In the genomic region with DNA sequence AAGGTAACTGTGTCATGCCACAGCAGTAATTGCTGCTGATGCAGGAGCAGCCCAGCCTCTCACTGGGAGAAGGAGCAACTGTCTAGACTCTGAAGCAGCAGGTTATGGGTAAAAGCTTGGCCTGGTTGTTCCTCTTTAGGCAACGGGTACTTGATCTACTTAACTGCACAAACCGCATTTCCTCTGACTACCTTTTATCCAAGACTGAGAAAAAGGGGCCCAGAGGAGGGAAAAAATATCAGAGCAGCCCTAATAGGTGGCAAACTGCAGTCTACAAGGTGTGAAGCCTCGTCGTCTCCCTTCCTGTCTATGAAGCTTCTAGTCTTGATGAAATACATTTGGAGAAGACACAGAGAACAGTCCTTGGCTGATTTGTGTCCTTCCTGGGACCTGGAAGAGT, we compare ENCODE assay signal across 8 mouse cellular contexts. TPM values are rescaled to one million over a fixed set of nuclear protein-coding genes. Genes with fewer than 3 reads are reported as not detected.
DNase-seq lines count a peak whose midpoint lies in the region; ATAC-seq and TF ChIP-seq lines count a peak whose summit lies in the region.

No protein-coding gene starts in this region.

- peak overlapping the region; percentile 76 for H3K4me3 ChIP-seq in heart, embryonic 13.5 days
- peak overlapping the region; percentile 72 to 77 for H3K4me3 ChIP-seq in ES-E14 (ENCODE audit: insufficient read depth in 1 of 2, low read depth in 1 of 2, low read length in 2 of 2, poor library complexity in 1 of 2, severe bottlenecking in 1 of 2)
- peak overlapping the region; percentile 88 for H3K4me3 ChIP-seq in hindbrain, embryonic 10.5 days
- H3K4me3 ChIP-seq in midbrain, embryonic 10.5 days: peak overlapping the region; percentile 82

- H3K27me3 ChIP-seq in heart, embryonic 13.5 days (replicated peaks): peaks cover 6% of the 10 kb centered on the region; the same call in 1 of the 2 replicates
- no peaks in the 10 kb centered on the region for H3K27me3 ChIP-seq in hindbrain, embryonic 10.5 days (ENCODE audit: insufficient read depth, poor library complexity, severe bottlenecking)
- H3K27me3 ChIP-seq in midbrain, embryonic 10.5 days (ENCODE audit: low read depth, poor library complexity, severe bottlenecking): no peaks in the 10 kb centered on the region

- H3K4me1 ChIP-seq in heart, embryonic 13.5 days: peaks cover 29% of the 10 kb centered on the region
- peaks cover 0 to 3% of the 10 kb centered on the region in 2 experiments; a peak in 1 of 4 replicates for H3K4me1 ChIP-seq in ES-E14 (ENCODE audit: control insufficient read depth in 2 of 2, insufficient read depth in 2 of 2, low read length in 2 of 2, poor library complexity in 1 of 2)
- peaks cover 36% of the 10 kb centered on the region for H3K4me1 ChIP-seq in hindbrain, embryonic 10.5 days (replicated peaks)
- peaks cover 36% of the 10 kb centered on the region for H3K4me1 ChIP-seq in midbrain, embryonic 10.5 days

- peaks cover 9% of the 10 kb centered on the region for H3K36me3 ChIP-seq in heart, embryonic 13.5 days
- H3K36me3 ChIP-seq in ES-E14 (ENCODE audit: control insufficient read depth, insufficient read depth, low read length, poor library complexity, severe bottlenecking): peaks cover 6% of the 10 kb centered on the region; the same call in 1 of the 2 replicates
- peaks cover 14% of the 10 kb centered on the region for H3K36me3 ChIP-seq in hindbrain, embryonic 10.5 days
- H3K36me3 ChIP-seq in midbrain, embryonic 10.5 days: peaks cover 11% of the 10 kb centered on the region

- peak overlapping the region; percentile 92 for H3K27ac ChIP-seq in heart, embryonic 13.5 days (replicated peaks)
- no peak overlapping the region for H3K27ac ChIP-seq in ES-E14 (ENCODE audit: insufficient read depth, low read depth, low read length, poor library complexity, severe bottlenecking)
- H3K27ac ChIP-seq in hindbrain, embryonic 10.5 days: peak overlapping the region; percentile 96
- peak overlapping the region; percentile 92 for H3K27ac ChIP-seq in midbrain, embryonic 10.5 days (replicated peaks)

- peak overlapping the region; percentile 85 for H3K4me2 ChIP-seq in heart, embryonic 13.5 days

- 74% methylated on average over 4 of the region's 4 CpGs for WGBS in heart, embryonic 13.5 days
- 78% methylated on average over 4 of the region's 4 CpGs for WGBS in hindbrain, embryonic 10.5 days
- 81% methylated on average over 4 of the region's 4 CpGs for WGBS in midbrain, embryonic 10.5 days

- H3K9me3 ChIP-seq in heart, embryonic 13.5 days: peaks cover 6% of the 10 kb centered on the region
- H3K9me3 ChIP-seq in ES-E14 (ENCODE audit: control insufficient read depth, insufficient read depth, low read depth, low read length): no peaks in the 10 kb centered on the region
- H3K9me3 ChIP-seq in hindbrain, embryonic 10.5 days: 0 out of 2 replicates have a peak, but pooled peaks cover 5% of the 10 kb centered on the region
- H3K9me3 ChIP-seq in midbrain, embryonic 10.5 days (replicated peaks): no peaks in the 10 kb centered on the region; the same call in 1 of the 2 replicates

- no peak for ATAC-seq in heart, embryonic 13.5 days (ENCODE audit: extremely low read depth, insufficient number of reproducible peaks, low FRiP score, low TSS enrichment)

- H3K9ac ChIP-seq in heart, embryonic 13.5 days: peak overlapping the region; percentile 85
- H3K9ac ChIP-seq in ES-E14 (ENCODE audit: insufficient read depth, low read depth, low read length, poor library complexity, severe bottlenecking): peak overlapping the region; percentile 69

- in situ Hi-C loops in ES-E14 (cut with MboI; ENCODE audit: low sequenced_read_pairs in 2 of 2, unreplicated experiment in 2 of 2): no loop called here

- no peak for DNase-seq in heart, adult 9 months (ENCODE audit: low spot score in 2 of 2)
- no peak for DNase-seq in ES-E14 (ENCODE audit: low read depth, low spot score)
- no peak for DNase-seq in hindbrain, embryonic 10.5 days (ENCODE audit: low spot score)
- no peak for DNase-seq in midbrain, embryonic 10.5 days (ENCODE audit: low spot score)
- no peak for DNase-seq in adrenal gland, adult 2 months
- DNase-seq in layer of hippocampus, adult 18-20 months (ENCODE audit: low spot score in 2 of 2): no peak
- DNase-seq in gastrocnemius, postnatal 10 days: no peak

TF ChIP-seq in ES-E14, 5 proteins besides CTCF, POLR2A, EP300 and RAD21:
- TF ChIP-seq ZC3H11A (IDR thresholded peaks at IDR 0.05; ENCODE audit: borderline replicate concordance, low read depth, low read length) (no peak), MAFK (IDR thresholded peaks at IDR 0.05; ENCODE audit: insufficient read depth, low read depth, low read length) (no peak), HCFC1 (IDR thresholded peaks at IDR 0.05; ENCODE audit: borderline replicate concordance, insufficient read depth, low read length) (no peak), ZNF384 (IDR thresholded peaks at IDR 0.05; ENCODE audit: low read depth, low read length) (no peak), CHD2 (IDR thresholded peaks at IDR 0.05; ENCODE audit: low read depth, low read length) (no peak)

RNA-seq across cellular contexts. Expression of a gene that starts 0.6 kb away (rescaled TPM):
- polyA plus RNA-seq in heart, embryonic 13.5 days (2015; fragmentation: Nextera tagmentation; extraction: Ambion mirVana): 14.9 and 15.8 TPM in 2 replicates
- 32.6 and 47.8 TPM in 2 replicates for total RNA-seq in ES-E14 (2012; rRNA removed)
- polyA plus RNA-seq in hindbrain, embryonic 10.5 days (2016; fragmentation: Nextera tagmentation; extraction: Ambion mirVana): 44.6 and 53.0 TPM in 2 replicates
- 43.1 and 50.8 TPM in 2 replicates for polyA plus RNA-seq in midbrain, embryonic 10.5 days (2016; fragmentation: Nextera tagmentation; extraction: Ambion mirVana)
- total RNA-seq in adrenal gland, adult 2 months (2021): 10 to 100 TPM; 16.1 to 18.3 TPM
- 45.9 and 50.7 TPM in 2 replicates for polyA plus RNA-seq in adrenal gland, adult 2 months (2012; rRNA removed)
- 10 to 100 TPM; 42.4 to 43.2 TPM for total RNA-seq in layer of hippocampus, adult 18-20 months (2021)
- total RNA-seq in gastrocnemius, postnatal 10 days (2021): 1 to 10 TPM; 5.5 to 7.9 TPM

RNA-seq across cellular contexts. Expression of a gene that starts 17.1 kb away (rescaled TPM):
- polyA plus RNA-seq in heart, embryonic 13.5 days (2015; fragmentation: Nextera tagmentation; extraction: Ambion mirVana): 0.14 and 0.48 TPM in 2 replicates
- total RNA-seq in ES-E14 (2012; rRNA removed): 0.22 and 0.42 TPM in 2 replicates
- 0.05 and 0.51 TPM in 2 replicates for polyA plus RNA-seq in hindbrain, embryonic 10.5 days (2016; fragmentation: Nextera tagmentation; extraction: Ambion mirVana)
- polyA plus RNA-seq in midbrain, embryonic 10.5 days (2016; fragmentation: Nextera tagmentation; extraction: Ambion mirVana): 0.36 and 0.39 TPM in 2 replicates
- 1 to 10 TPM in 1 of 2 experiments, under 1 TPM in 1; 0.76 to 2.2 TPM for total RNA-seq in adrenal gland, adult 2 months (2021)
- 1.2 and 2.1 TPM in 2 replicates for polyA plus RNA-seq in adrenal gland, adult 2 months (2012; rRNA removed)
- under 1 TPM; 0.52 to 0.71 TPM for total RNA-seq in layer of hippocampus, adult 18-20 months (2021)
- total RNA-seq in gastrocnemius, postnatal 10 days (2021): under 1 TPM; 0.12 to 0.56 TPM

RNA-seq across cellular contexts. Expression of a gene that starts 23.0 kb away (rescaled TPM):
- 30.9 and 31.0 TPM in 2 replicates for polyA plus RNA-seq in heart, embryonic 13.5 days (2015; fragmentation: Nextera tagmentation; extraction: Ambion mirVana)
- total RNA-seq in ES-E14 (2012; rRNA removed): 15.8 and 20.2 TPM in 2 replicates
- 27.3 and 27.5 TPM in 2 replicates for polyA plus RNA-seq in hindbrain, embryonic 10.5 days (2016; fragmentation: Nextera tagmentation; extraction: Ambion mirVana)
- 20.1 and 22.9 TPM in 2 replicates for polyA plus RNA-seq in midbrain, embryonic 10.5 days (2016; fragmentation: Nextera tagmentation; extraction: Ambion mirVana)
- total RNA-seq in adrenal gland, adult 2 months (2021): 10 to 100 TPM; 71.2 to 90.8 TPM
- polyA plus RNA-seq in adrenal gland, adult 2 months (2012; rRNA removed): 524 and 593 TPM in 2 replicates
- 10 to 100 TPM; 32.5 to 33.6 TPM for total RNA-seq in layer of hippocampus, adult 18-20 months (2021)
- 10 to 100 TPM; 61.4 to 62.3 TPM for total RNA-seq in gastrocnemius, postnatal 10 days (2021)

RNA-seq across cellular contexts. Expression of a gene that starts 26.8 kb away (rescaled TPM):
- 9.8 and 12.8 TPM in 2 replicates for polyA plus RNA-seq in heart, embryonic 13.5 days (2015; fragmentation: Nextera tagmentation; extraction: Ambion mirVana)
- total RNA-seq in ES-E14 (2012; rRNA removed): 4.8 and 6.0 TPM in 2 replicates
- polyA plus RNA-seq in hindbrain, embryonic 10.5 days (2016; fragmentation: Nextera tagmentation; extraction: Ambion mirVana): 10.8 and 11.1 TPM in 2 replicates
- polyA plus RNA-seq in midbrain, embryonic 10.5 days (2016; fragmentation: Nextera tagmentation; extraction: Ambion mirVana): 14.0 and 14.7 TPM in 2 replicates
- 10 to 100 TPM; 12.5 to 17.2 TPM for total RNA-seq in adrenal gland, adult 2 months (2021)
- 97.2 and 107 TPM in 2 replicates for polyA plus RNA-seq in adrenal gland, adult 2 months (2012; rRNA removed)
- total RNA-seq in layer of hippocampus, adult 18-20 months (2021): 10 to 100 TPM; 16.0 to 17.9 TPM
- total RNA-seq in gastrocnemius, postnatal 10 days (2021): 10 to 100 TPM; 21.6 to 25.5 TPM

RNA-seq across cellular contexts. Expression of a gene that starts 30.9 kb away (rescaled TPM):
- polyA plus RNA-seq in heart, embryonic 13.5 days (2015; fragmentation: Nextera tagmentation; extraction: Ambion mirVana): 0.12 and 0.17 TPM in 2 replicates
- 0.71 and 1.6 TPM in 2 replicates for total RNA-seq in ES-E14 (2012; rRNA removed)
- 0.29 and 0.30 TPM in 2 replicates for polyA plus RNA-seq in hindbrain, embryonic 10.5 days (2016; fragmentation: Nextera tagmentation; extraction: Ambion mirVana)
- polyA plus RNA-seq in midbrain, embryonic 10.5 days (2016; fragmentation: Nextera tagmentation; extraction: Ambion mirVana): 0.30 and 0.35 TPM in 2 replicates
- total RNA-seq in adrenal gland, adult 2 months (2021): 1 to 10 TPM in 1 of 2 experiments, under 1 TPM in 1; 0.69 to 1.0 TPM
- 0.18 and 0.26 TPM in 2 replicates for polyA plus RNA-seq in adrenal gland, adult 2 months (2012; rRNA removed)
- under 1 TPM; 0.42 to 0.53 TPM for total RNA-seq in layer of hippocampus, adult 18-20 months (2021)
- total RNA-seq in gastrocnemius, postnatal 10 days (2021): under 1 TPM; 0.27 to 0.28 TPM
